Mouse (Mus musculus) lung, postnatal 0 days (tissue): ENCODE measurements around the gene Fam53a.

Experiments used
- CTCF ChIP-seq: IDR thresholded peaks from 2 replicates; pipeline ENCODE4 v1.5.1; 2016; ENCODE audit warnings: antibody characterized with exemption, mild to moderate bottlenecking
- EP300 ChIP-seq: IDR thresholded peaks from 2 replicates; pipeline ENCODE4 v1.6.1; 2016; ENCODE audit warnings: antibody characterized with exemption, mild to moderate bottlenecking, control low read depth

DNA sequence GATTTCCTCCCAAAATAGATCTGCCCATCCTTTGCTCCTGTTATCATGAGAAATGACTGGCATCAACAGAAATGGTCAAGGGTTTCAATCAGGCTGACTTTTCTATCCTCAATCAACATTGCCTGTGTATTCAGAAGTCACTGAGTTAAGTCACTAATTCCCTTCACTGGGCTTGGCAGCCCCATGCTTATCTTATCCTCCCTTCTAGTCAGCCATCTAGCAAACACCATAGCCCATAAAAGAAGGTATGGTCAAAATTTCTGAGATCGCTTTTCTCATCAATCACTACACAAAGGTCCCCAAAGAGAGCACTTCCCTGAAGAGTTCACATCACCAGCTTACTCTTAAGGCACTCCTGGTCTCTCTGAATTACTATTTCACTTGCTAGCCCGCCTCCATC lies 21.6 kb upstream of the Fam53a start:
- TF ChIP-seq CTCF (no peak), EP300 (no peak)
